Mouse (Mus musculus): Measurements from ENCODE around the gene Slc9a9. TPM values are rescaled to one million over a fixed set of nuclear protein-coding genes. Genes with fewer than 3 reads are reported as not detected.

Slc9a9 gene
- polyA plus RNA-seq, 1 experiment from 2014 or later = 2.6 TPM

DNA sequence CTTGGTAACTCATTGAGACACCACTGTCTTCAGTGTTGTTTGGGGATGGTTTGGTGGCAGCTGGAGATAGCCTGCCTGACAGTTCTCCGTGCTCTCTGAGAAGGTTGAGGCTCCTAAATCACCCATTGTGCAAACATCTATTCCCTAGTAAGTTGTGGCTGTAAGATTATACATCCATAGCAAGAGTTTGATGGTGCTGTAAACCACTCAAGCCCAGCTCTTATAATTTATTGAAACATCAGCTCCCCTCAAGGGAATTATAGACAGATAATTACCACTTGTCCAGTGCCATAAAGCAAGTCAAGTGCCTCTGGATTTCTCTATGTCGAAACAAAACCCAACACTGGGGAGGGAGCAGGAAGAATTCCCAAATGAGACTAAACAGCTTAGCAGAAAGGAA is 78.8 kb downstream of the Slc9a9 start:
- peaks cover 6% of the 10 kb centered on the region for H3K4me1 ChIP-seq
- DNase-seq (ENCODE audit: low spot score) = no peak
- no peak overlapping the region for H3K4me3 ChIP-seq
- H3K27me3 ChIP-seq (replicated peaks; ENCODE audit: low read depth, poor library complexity, severe bottlenecking) = no peaks in the 10 kb centered on the region
- no peaks in the 10 kb centered on the region for H3K9me3 ChIP-seq
- H3K36me3 ChIP-seq (replicated peaks) = no peaks in the 10 kb centered on the region
- 75% methylated on average over 2 of the region's 2 CpGs for WGBS
- H3K27ac ChIP-seq (replicated peaks) = no peak overlapping the region

DNA sequence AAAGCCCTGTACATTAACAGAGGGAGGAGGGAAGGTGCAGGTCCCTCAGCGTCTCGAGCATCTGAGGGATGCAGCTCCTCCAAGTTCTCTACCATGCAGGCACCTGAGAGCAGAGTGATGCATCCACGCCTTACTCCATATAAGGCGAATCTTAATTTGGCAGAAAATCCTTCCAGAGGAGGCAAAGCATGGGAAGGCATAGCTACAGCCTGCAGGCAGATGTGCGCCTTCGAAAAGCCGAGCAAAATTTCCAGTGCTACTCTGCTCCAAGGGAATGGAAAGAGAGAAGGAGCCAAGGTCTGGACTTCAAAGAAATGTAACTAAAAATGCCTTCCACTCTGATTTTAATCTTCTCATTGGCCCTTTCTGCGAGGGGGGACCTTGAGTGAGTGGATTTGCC is 80.5 kb downstream of the Slc9a9 start:
- no peak for DNase-seq (ENCODE audit: low spot score)
- 86% methylated on average over 8 of the region's 8 CpGs for WGBS
- H3K9me3 ChIP-seq = no peaks in the 10 kb centered on the region
- no peaks in the 10 kb centered on the region for H3K27me3 ChIP-seq (replicated peaks; ENCODE audit: low read depth, poor library complexity, severe bottlenecking)
- H3K4me3 ChIP-seq = no peak overlapping the region
- H3K27ac ChIP-seq (replicated peaks) = no peak overlapping the region
- H3K4me1 ChIP-seq = peaks cover 6% of the 10 kb centered on the region
- no peaks in the 10 kb centered on the region for H3K36me3 ChIP-seq (replicated peaks)

DNA sequence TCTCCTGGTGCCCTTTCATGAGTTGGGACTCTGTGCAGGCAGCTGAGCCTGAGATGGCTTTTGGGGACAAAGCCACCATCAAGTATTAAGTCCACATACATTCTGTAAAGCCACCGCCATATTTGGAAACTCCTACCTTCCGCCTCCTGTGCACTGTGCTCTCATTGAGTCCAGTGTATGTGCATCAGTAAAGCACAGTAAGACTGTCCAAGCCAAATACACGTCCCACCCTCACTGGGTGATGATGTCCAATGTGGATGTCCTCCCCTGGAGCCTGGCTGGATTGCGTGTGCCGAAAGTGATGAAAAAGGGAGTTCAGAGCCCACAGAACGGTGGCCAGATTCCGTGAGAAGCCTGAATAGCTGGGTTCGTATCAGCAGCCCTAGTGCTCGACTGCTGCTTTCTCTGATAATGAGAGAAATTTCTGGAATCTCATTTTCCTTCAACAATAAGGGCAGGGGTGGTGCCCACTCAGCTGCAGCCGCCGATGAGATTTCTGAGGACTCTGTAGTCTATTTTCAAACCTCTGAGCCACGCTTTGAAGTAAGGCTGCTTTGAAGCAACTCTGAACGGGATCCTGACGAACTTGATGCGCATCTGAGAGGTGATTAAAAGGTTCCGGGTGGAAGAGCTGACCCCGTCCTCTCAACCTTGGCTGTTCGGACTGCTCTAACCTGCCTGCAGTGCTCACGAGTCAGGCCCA is 81.4 kb downstream of the Slc9a9 start:
- Histone ChIP-seq H3K4me3 (no peak overlapping the region), H3K27me3 (replicated peaks; ENCODE audit: low read depth, poor library complexity, severe bottlenecking) (no peaks in the 10 kb centered on the region), H3K36me3 (replicated peaks) (no peaks in the 10 kb centered on the region), H3K4me1 (peaks cover 6% of the 10 kb centered on the region), H3K9me3 (no peaks in the 10 kb centered on the region), H3K27ac (replicated peaks) (0 out of 2 replicates have a peak overlapping the region, but pooled peaks have one; percentile 20)
- DNase-seq (ENCODE audit: low spot score) = peak; percentile 29
- WGBS = 75% methylated on average over 19 of the region's 19 CpGs

DNA sequence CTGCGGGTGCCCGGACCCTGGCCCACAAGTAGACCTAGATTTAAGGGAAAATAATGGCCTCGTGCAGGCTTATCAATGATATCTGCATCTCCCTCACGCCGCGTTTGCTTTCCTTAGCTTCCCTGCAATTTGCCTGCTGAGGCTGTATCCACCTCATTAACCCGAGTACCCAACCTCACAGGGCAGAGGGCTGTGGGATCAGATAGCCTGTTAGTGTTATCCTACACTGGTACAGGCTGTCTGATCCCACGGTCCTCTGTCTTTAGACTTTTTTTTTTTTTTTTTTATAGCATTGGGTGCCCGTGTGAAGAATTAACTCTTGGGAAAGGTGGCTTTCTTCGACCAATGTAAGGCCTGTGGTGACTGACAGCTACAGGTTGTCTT is 81.9 kb downstream of the Slc9a9 start:
- DNase-seq (ENCODE audit: low spot score) = no peak
- Histone ChIP-seq H3K27me3 (replicated peaks; ENCODE audit: low read depth, poor library complexity, severe bottlenecking) (no peaks in the 10 kb centered on the region), H3K36me3 (replicated peaks) (no peaks in the 10 kb centered on the region), H3K4me3 (no peak overlapping the region), H3K9me3 (no peaks in the 10 kb centered on the region), H3K4me1 (peaks cover 6% of the 10 kb centered on the region), H3K27ac (replicated peaks) (0 out of 2 replicates have a peak overlapping the region, but pooled peaks have one; percentile 20)
- WGBS = 67% methylated on average over 10 of the region's 10 CpGs

DNA sequence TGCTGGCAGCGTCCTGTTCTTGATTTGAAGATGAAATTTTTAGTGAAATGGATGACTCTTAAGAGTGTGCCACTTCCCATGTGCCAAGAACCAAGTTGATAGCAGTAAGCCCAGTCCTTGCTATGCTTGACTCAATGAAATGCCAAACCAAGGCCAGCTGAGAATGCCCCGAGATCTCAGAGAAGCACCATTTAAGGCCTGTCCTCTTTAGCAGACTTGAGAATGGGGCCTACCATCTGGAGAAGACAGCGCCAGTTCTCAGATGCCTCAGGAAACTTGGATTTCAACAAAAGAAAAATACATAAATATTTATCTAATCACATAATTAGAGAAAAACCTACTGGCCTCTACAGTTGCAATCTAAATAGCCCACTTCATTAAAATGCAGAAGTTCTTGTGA is 82.4 kb downstream of the Slc9a9 start:
- Histone ChIP-seq H3K9me3 (no peaks in the 10 kb centered on the region), H3K27ac (replicated peaks) (no peak overlapping the region), H3K27me3 (replicated peaks; ENCODE audit: low read depth, poor library complexity, severe bottlenecking) (no peaks in the 10 kb centered on the region), H3K36me3 (replicated peaks) (no peaks in the 10 kb centered on the region), H3K4me3 (no peak overlapping the region), H3K4me1 (peaks cover 6% of the 10 kb centered on the region)
- WGBS = 90% methylated on average over 3 of the region's 3 CpGs
- DNase-seq (ENCODE audit: low spot score) = no peak

DNA sequence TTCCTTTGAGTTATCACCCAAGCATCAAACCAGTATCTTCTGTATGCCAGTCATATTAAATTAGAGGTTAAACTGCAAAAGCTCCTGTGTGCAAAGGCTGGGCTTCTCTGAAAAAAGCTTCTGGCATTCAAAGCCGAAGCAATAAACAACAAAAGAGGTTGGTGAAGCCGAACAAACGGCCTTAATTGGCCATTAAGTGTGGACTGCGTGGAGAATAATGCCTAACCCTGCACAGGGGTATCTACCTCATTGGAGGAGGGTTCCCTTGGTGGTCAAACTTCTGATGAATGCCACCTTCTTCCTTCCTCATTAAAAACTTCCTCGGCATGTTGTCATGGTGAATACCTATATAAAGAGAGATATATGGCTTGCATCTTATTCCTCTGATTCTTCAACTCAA is 90.2 kb downstream of the Slc9a9 start:
- DNase-seq (ENCODE audit: low spot score) = no peak
- H3K36me3 ChIP-seq (replicated peaks) = no peaks in the 10 kb centered on the region
- 48% methylated on average over 5 of the region's 5 CpGs for WGBS
- no peaks in the 10 kb centered on the region for H3K9me3 ChIP-seq
- no peaks in the 10 kb centered on the region for H3K4me1 ChIP-seq
- no peaks in the 10 kb centered on the region for H3K27me3 ChIP-seq (replicated peaks; ENCODE audit: low read depth, poor library complexity, severe bottlenecking)
- no peak overlapping the region for H3K4me3 ChIP-seq
- H3K27ac ChIP-seq (replicated peaks) = no peak overlapping the region

DNA sequence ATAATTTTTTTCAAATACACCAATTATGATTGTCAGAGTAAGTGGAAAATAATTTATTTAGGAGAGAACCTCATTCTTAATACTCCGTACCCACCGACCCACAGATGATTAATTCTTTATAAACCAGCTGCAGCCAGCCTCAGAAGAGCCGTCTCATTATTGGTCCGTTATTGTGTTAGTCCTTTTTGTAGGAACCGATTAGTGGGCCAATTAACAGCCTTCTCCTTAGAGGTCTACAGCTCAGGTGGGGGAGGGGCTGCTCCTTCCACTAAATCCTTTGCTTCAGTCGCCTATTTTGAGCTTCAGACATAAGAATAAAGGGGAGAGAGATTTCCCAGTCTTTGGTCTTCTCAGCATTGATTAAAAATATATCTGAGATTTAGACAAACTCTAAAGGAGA is 98.4 kb downstream of the Slc9a9 start:
- DNase-seq (ENCODE audit: low spot score) = no peak
- no peaks in the 10 kb centered on the region for H3K9me3 ChIP-seq
- no peaks in the 10 kb centered on the region for H3K27me3 ChIP-seq (replicated peaks; ENCODE audit: low read depth, poor library complexity, severe bottlenecking)
- H3K36me3 ChIP-seq (replicated peaks) = no peaks in the 10 kb centered on the region
- WGBS = 66% methylated on average over 6 of the region's 6 CpGs
- no peak overlapping the region for H3K27ac ChIP-seq (replicated peaks)
- H3K4me1 ChIP-seq = no peaks in the 10 kb centered on the region
- H3K4me3 ChIP-seq = no peak overlapping the region

GRCm38 (mm10) chr9:94768524-94768923 is 98.8 kb downstream of the Slc9a9 start:
- 72% methylated on average over 4 of the region's 4 CpGs for WGBS
- Histone ChIP-seq H3K4me1 (no peaks in the 10 kb centered on the region), H3K27me3 (replicated peaks; ENCODE audit: low read depth, poor library complexity, severe bottlenecking) (no peaks in the 10 kb centered on the region), H3K9me3 (no peaks in the 10 kb centered on the region), H3K4me3 (no peak overlapping the region), H3K36me3 (replicated peaks) (no peaks in the 10 kb centered on the region), H3K27ac (replicated peaks) (no peak overlapping the region)
- no peak for DNase-seq (ENCODE audit: low spot score)

DNA sequence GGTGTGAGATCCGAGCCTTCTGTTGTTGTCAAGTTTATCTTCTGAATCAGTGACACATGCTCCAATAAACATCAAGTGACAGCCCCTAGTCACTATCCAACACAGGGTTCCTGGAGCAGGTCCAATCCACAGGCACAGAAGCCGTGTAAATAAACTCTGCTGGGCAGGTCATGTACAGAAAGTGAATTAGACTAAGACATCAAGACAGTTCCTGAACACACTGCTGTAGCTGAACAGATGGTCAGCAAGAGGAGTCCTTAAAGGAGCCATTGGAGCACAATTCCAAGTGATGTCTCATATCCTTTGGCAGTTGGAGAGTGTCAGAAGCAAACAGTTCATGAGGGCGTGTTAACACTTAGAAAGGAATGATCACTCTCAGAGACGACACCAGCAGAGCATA is 103.6 kb downstream of the Slc9a9 start:
- H3K27me3 ChIP-seq (replicated peaks; ENCODE audit: low read depth, poor library complexity, severe bottlenecking) = no peaks in the 10 kb centered on the region
- WGBS = 84% methylated on average over 4 of the region's 4 CpGs
- no peak overlapping the region for H3K4me3 ChIP-seq

GRCm38 (mm10) chr9:94788261-94788660 is 118.6 kb downstream of the Slc9a9 start:
- 87% methylated on average over 3 of the region's 3 CpGs for WGBS
- H3K27ac ChIP-seq (replicated peaks) = no peak overlapping the region
- DNase-seq (ENCODE audit: low spot score) = no peak
- H3K4me3 ChIP-seq = no peak overlapping the region
- no peaks in the 10 kb centered on the region for H3K4me1 ChIP-seq
- no peaks in the 10 kb centered on the region for H3K36me3 ChIP-seq (replicated peaks)
- H3K9me3 ChIP-seq = no peaks in the 10 kb centered on the region
- H3K27me3 ChIP-seq (replicated peaks; ENCODE audit: low read depth, poor library complexity, severe bottlenecking) = no peaks in the 10 kb centered on the region

More for the DNA sequence above, 103.6 kb downstream of the Slc9a9 start:
- H3K4me1 ChIP-seq = no peaks in the 10 kb centered on the region
- no peaks in the 10 kb centered on the region for H3K9me3 ChIP-seq
- no peak overlapping the region for H3K27ac ChIP-seq (replicated peaks)
- no peak for DNase-seq (ENCODE audit: low spot score)
- H3K36me3 ChIP-seq (replicated peaks) = no peaks in the 10 kb centered on the region

GRCm38 (mm10) chr9:94790966-94791365 is 121.3 kb downstream of the Slc9a9 start:
- H3K27me3 ChIP-seq (replicated peaks; ENCODE audit: low read depth, poor library complexity, severe bottlenecking) = no peaks in the 10 kb centered on the region
- no peaks in the 10 kb centered on the region for H3K9me3 ChIP-seq
- WGBS = 91% methylated on average over 2 of the region's 2 CpGs
- H3K4me3 ChIP-seq = no peak overlapping the region
- no peak for DNase-seq (ENCODE audit: low spot score)
- H3K4me1 ChIP-seq = no peaks in the 10 kb centered on the region
- no peak overlapping the region for H3K27ac ChIP-seq (replicated peaks)
- H3K36me3 ChIP-seq (replicated peaks) = no peaks in the 10 kb centered on the region

DNA sequence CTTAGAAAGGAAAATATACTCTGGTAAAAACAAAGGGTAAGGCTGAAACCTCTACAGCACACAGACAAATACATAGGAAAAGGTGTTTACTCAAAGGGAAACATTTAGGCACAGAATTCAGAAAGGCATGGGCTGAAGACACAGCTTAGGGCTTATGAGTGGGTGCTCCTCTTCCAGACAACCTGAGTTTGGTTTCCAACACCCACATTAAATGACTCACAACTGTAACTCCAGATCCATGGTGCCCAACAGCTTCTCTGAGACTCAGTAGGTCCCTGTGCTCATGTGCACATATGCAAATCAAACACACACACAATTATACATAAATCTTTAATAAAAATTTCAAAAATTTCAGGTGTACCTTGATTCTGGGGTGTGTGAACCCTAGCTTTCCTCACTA is 133.4 kb downstream of the Slc9a9 start:
- Histone ChIP-seq H3K4me1 (0 out of 2 replicates have a peak, but pooled peaks cover 5% of the 10 kb centered on the region), H3K27ac (replicated peaks) (no peak overlapping the region), H3K4me3 (no peak overlapping the region), H3K9me3 (no peaks in the 10 kb centered on the region), H3K36me3 (replicated peaks) (no peaks in the 10 kb centered on the region), H3K27me3 (replicated peaks; ENCODE audit: low read depth, poor library complexity, severe bottlenecking) (no peaks in the 10 kb centered on the region)
- no peak for DNase-seq (ENCODE audit: low spot score)

- no peak for DNase-seq (ENCODE audit: low spot score)
- Histone ChIP-seq H3K36me3 (replicated peaks) (no peaks in the 10 kb centered on the region), H3K4me1 (0 out of 2 replicates have a peak, but pooled peaks cover 5% of the 10 kb centered on the region), H3K9me3 (no peaks in the 10 kb centered on the region), H3K27me3 (replicated peaks; ENCODE audit: low read depth, poor library complexity, severe bottlenecking) (no peaks in the 10 kb centered on the region), H3K27ac (replicated peaks) (no peak overlapping the region), H3K4me3 (no peak overlapping the region)
- 69% methylated on average over 8 of the region's 8 CpGs for WGBS
Observed at GRCm38 (mm10) chr9:94805506-94805905, 135.8 kb downstream of the Slc9a9 start.

Data from embryonic facial prominence, embryonic 10.5 days (tissue).